Mouse (Mus musculus) hindbrain, embryonic 14.5 days (tissue): ENCODE measurements at regions not wholly inside any gene's neighbourhood (a gene's known extent, or its start where the extent isn't known, plus 50 kb on each side); places are given as distances from the start of the nearest gene placed in this dataset.

Experiments used
- ATAC-seq: fragments of 200-750 bp; cut with Nextera tagmentation; 2 replicates; pipeline ENCODE4 v1.8.0; 2017; ENCODE audit warnings: moderate number of reproducible peaks, mild to moderate bottlenecking, moderate TSS enrichment, moderate library complexity; ENCODE audit not compliant: low FRiP score
- DNase-seq: peaks from one replicate; pipeline ENCODE4 v3.0.0-alpha.2; 2015; ENCODE audit warnings: low spot score
- H3K27ac ChIP-seq: fragments of 300-500 bp; sonication (generic); 2 replicates; pipeline ENCODE4 v1.5.1; 2014; ENCODE audit warnings: mild to moderate bottlenecking, moderate library complexity
- H3K27me3 ChIP-seq: fragments of 300-500 bp; sonication (generic); 2 replicates; pipeline ENCODE4 v1.6.1; 2014; ENCODE audit warnings: mild to moderate bottlenecking, low read length, mixed read lengths; ENCODE audit not compliant: control insufficient read depth, insufficient read depth
- H3K36me3 ChIP-seq: fragments of 300-500 bp; sonication (generic); replicated peaks from 2 replicates; pipeline ENCODE4 v1.6.1; 2014; ENCODE audit not compliant: control insufficient read depth, insufficient read depth
- H3K4me1 ChIP-seq: fragments of 300-500 bp; sonication (generic); replicated peaks from 2 replicates; pipeline ENCODE4 v1.6.1; 2014; ENCODE audit warnings: antibody characterized with exemption, low read length, mixed read lengths; ENCODE audit not compliant: control insufficient read depth, insufficient read depth
- H3K4me2 ChIP-seq: fragments of 300-500 bp; sonication (generic); replicated peaks from 2 replicates; pipeline ENCODE4 v1.6.1; 2014; ENCODE audit warnings: mild to moderate bottlenecking, moderate library complexity
- H3K4me3 ChIP-seq: fragments of 300-500 bp; sonication (generic); replicated peaks from 2 replicates; pipeline ENCODE4 v1.5.1; 2014; ENCODE audit warnings: mild to moderate bottlenecking, low read length
- H3K9ac ChIP-seq: fragments of 300-500 bp; sonication (generic); 2 replicates; pipeline ENCODE4 v1.6.1; 2014
- H3K9me3 ChIP-seq: fragments of 300-500 bp; sonication (generic); 2 replicates; pipeline ENCODE4 v1.6.1; 2016; ENCODE audit warnings: low read length; ENCODE audit not compliant: control insufficient read depth
- WGBS: fragments of 180-500 bp; shearing (Covaris S2); extraction: QIAGEN DNeasy Blood & Tissue Kit; methylation state at CpG from one replicate; pipeline ENCODE4 v1.1.7; 2014; 5-methylcytosine and 5-hydroxymethylcytosine counted together

- H3K4me1 ChIP-seq, result no peaks in the 10 kb centered on the region
- DNase-seq, result no peak
- H3K9ac ChIP-seq, result no peak overlapping the region
- no peaks in the 10 kb centered on the region for H3K36me3 ChIP-seq
- no peak overlapping the region for H3K4me3 ChIP-seq
- H3K27me3 ChIP-seq, result no peaks in the 10 kb centered on the region
- WGBS, result 90% methylated on average over 3 of the region's 3 CpGs
- no peaks in the 10 kb centered on the region for H3K9me3 ChIP-seq
- no peak for ATAC-seq
- H3K27ac ChIP-seq, result no peak overlapping the region
- no peak overlapping the region for H3K4me2 ChIP-seq
These were observed 58.6 kb downstream of the Kcnrg start for GRCm38 (mm10) chr14:61665815-61666214.

DNA sequence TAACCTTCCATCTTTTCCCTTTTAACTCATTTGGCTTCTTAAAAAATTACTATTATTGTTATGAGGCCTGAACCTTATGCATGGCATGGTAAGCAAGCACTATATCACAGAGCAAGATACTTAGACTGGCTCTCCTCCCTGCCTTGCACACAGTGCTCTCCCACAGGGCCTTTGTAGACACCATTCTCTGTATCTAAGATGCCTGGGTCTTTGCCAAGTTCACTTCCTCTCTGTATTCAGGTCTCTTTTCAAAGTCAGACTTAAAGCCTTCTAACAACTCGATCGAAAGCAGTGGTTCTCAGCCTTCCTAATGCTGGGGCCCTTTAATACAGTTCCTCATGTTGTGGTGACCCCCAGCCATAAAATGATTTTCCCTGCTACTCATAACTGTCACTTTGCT, 65.9 kb downstream of the Kcnrg start:
- no peaks in the 10 kb centered on the region for H3K9me3 ChIP-seq
- WGBS, result 48% methylated on average over 2 of the region's 2 CpGs
- no peaks in the 10 kb centered on the region for H3K27me3 ChIP-seq
- no peak for ATAC-seq
- no peaks in the 10 kb centered on the region for H3K36me3 ChIP-seq
- no peak for DNase-seq
- H3K4me3 ChIP-seq, result no peak overlapping the region
- no peak overlapping the region for H3K9ac ChIP-seq
- no peaks in the 10 kb centered on the region for H3K4me1 ChIP-seq
- no peak overlapping the region for H3K27ac ChIP-seq
- H3K4me2 ChIP-seq, result no peak overlapping the region

DNA sequence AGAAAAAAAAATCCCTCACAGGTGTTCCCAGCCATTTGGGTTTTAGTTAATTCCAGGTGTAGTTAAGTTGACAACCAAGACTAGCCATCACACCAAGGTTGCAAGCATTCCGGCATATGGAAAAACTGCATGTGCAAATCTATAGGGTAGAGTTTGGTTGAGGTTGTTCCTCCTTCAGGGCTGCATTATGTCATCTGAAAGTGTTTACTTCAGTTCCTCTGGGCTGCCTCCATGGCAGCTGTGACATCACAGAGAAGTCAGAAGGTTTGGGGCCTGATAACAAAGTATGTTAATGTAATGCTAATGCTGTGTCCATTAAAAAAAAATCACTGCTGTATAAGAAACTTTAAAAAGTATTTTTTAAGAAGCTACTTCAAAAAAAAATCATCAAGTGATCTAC, 70.8 kb downstream of the Kcnrg start:
- Histone ChIP-seq H3K27me3 (peaks cover 5% of the 10 kb centered on the region), H3K27ac (no peak overlapping the region), H3K9me3 (no peaks in the 10 kb centered on the region), H3K36me3 (no peaks in the 10 kb centered on the region), H3K4me3 (no peak overlapping the region), H3K4me1 (no peaks in the 10 kb centered on the region; the same call in 1 of the 2 replicates), H3K9ac (no peak overlapping the region), H3K4me2 (no peak overlapping the region)
- ATAC-seq (no peak), DNase-seq (no peak)
- whole genome bisulfite sequencing, result 97% methylated on average over 1 of the region's 1 CpGs

DNA sequence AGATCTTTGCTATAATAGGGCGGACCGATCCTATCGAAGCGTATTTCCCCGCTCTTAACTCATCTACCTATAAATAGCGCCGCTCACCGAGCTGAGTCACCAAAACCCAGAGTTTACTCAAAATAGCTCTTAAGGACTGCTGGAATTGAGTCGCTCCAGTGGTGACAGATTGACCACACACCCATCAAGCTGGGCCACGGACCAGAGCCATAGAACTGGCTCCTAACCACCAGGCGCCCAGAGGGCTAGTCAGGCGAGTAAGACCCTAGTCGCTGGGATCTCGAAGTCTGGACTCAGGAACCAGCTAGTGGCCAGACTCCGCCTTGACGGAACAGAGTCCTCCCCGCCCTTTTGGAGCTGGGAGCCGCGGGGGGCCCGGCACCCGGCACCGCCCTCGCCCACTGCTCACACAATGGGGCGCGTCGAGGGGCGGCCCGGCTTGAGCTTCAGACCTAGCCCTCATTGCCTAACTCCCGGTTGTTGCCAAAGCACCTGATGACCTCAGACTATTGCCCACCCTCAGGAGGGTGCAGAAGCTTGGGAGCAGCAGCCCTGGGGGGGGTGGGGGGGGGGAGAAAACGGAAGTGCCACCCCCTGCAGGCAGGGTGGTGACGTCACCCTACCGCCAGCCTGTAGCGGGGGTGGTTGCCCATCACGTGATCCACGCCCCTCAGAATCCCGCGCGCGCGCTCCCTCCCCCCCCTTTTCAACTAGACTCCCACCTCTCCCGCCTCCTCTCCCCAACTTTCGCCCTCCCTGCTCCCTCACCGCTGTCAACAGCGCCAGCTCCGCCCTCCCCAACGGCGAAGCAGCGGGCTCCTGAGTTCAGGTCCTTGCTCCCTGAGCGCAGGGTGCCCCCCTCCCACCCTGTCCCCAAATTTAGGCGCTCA, 73.8 kb downstream of the Kcnrg start:
- H3K27ac ChIP-seq, result peak overlapping the region; percentile 89
- H3K27me3 ChIP-seq, result peaks cover 33% of the 10 kb centered on the region
- no peaks in the 10 kb centered on the region; the same call in 1 of the 2 replicates for H3K4me1 ChIP-seq
- peak overlapping the region; percentile 83 for H3K4me3 ChIP-seq
- under 1% methylated on average over 38 of the region's 50 CpGs for WGBS
- peak overlapping the region; percentile 83 for H3K9ac ChIP-seq
- H3K36me3 ChIP-seq, result no peaks in the 10 kb centered on the region
- ATAC-seq (peak; percentile 88), DNase-seq (peak; percentile 88)
- H3K4me2 ChIP-seq, result peak overlapping the region; percentile 87
- no peaks in the 10 kb centered on the region for H3K9me3 ChIP-seq

- H3K27ac ChIP-seq, result peak overlapping the region; percentile 82
- H3K9ac ChIP-seq, result peak overlapping the region; percentile 83
- DNase-seq (peak; percentile 67), ATAC-seq (peak; percentile 74)
- peak overlapping the region; percentile 83 for H3K4me3 ChIP-seq
- H3K27me3 ChIP-seq, result peaks cover 42% of the 10 kb centered on the region
- peak overlapping the region; percentile 87 for H3K4me2 ChIP-seq
- no peaks in the 10 kb centered on the region; the same call in 1 of the 2 replicates for H3K4me1 ChIP-seq
- WGBS, result 1% methylated on average over 85 of the region's 90 CpGs
- no peaks in the 10 kb centered on the region for H3K9me3 ChIP-seq
- no peaks in the 10 kb centered on the region for H3K36me3 ChIP-seq
These were observed 74.7 kb downstream of the Kcnrg start for GRCm38 (mm10) chr14:61681708-61682701.

- Histone ChIP-seq H3K9ac (peak overlapping the region; percentile 83), H3K4me1 (no peaks in the 10 kb centered on the region; the same call in 1 of the 2 replicates), H3K36me3 (no peaks in the 10 kb centered on the region), H3K27ac (peak overlapping the region; percentile 82), H3K27me3 (peaks cover 49% of the 10 kb centered on the region), H3K4me2 (peak overlapping the region; percentile 87), H3K4me3 (peak overlapping the region; percentile 83), H3K9me3 (no peaks in the 10 kb centered on the region)
- ATAC-seq (peak; percentile 56), DNase-seq (peak; percentile 57)
- WGBS, result under 1% methylated on average over 54 of the region's 54 CpGs
These were observed 75.6 kb downstream of the Kcnrg start for GRCm38 (mm10) chr14:61682721-61683355.

DNA sequence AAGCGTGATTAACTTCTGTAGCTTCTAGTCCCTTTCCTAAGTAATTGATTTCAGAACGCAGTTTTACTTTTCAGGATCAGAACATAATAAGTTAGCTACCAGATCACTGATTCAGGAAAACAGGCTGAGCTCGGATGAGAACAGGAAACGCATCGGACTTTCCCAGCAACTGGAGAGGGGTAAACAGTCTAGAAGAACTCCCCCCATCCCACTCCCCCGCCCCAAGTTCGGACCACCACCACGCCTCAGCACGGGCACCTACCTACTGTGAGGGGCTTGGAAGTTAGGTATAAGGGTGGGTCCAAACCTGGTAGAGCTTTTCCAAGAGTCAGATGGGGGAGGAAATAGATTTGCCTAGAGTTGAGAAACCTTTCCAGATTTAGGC, 76.1 kb downstream of the Kcnrg start:
- Histone ChIP-seq H3K9me3 (no peaks in the 10 kb centered on the region), H3K9ac (0 out of 2 replicates have a peak overlapping the region, but pooled peaks have one; percentile 83), H3K4me2 (peak overlapping the region; percentile 87), H3K36me3 (no peaks in the 10 kb centered on the region), H3K27me3 (peaks cover 49% of the 10 kb centered on the region), H3K4me3 (peak overlapping the region; percentile 83), H3K27ac (peak overlapping the region; percentile 82), H3K4me1 (no peaks in the 10 kb centered on the region; the same call in 1 of the 2 replicates)
- DNase-seq (peak; percentile 36), ATAC-seq (no peak)
- 6% methylated on average over 9 of the region's 9 CpGs for WGBS

DNA sequence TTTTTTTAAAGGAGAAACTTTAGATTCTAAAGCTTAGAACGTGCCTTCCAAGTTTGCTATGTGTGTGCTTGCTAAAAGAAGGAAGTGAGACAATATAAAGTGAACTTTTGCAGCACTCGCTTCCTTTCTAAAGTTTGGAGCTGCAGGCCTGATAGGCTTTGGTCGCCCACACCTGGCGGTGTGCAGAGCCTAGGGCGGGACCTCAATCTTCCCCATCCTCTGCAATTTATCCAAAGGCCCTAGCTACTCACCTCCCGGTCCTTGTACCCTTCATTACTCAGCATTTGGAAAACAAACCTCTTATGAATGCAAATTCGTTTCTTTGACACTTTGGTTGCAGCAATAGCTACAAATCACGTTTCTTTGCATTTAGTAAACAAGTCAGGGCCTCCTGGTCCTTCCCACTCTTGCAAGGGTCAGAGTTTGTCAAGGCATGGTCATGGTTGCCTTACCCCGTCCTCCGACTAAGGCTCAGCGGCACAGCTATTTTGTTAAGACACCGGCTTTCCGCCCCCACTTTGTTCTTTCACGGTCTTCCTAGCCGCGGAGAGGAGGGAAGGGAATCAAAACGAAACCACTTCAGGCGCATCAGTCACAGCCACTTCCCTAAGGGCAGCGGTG, 76.6 kb downstream of the Kcnrg start:
- no peak for ATAC-seq

More for the DNA sequence above, 76.6 kb downstream of the Kcnrg start:
- Histone ChIP-seq H3K4me3 (no peak overlapping the region), H3K4me1 (no peaks in the 10 kb centered on the region; the same call in 1 of the 2 replicates), H3K9me3 (no peaks in the 10 kb centered on the region), H3K4me2 (peak overlapping the region; percentile 87), H3K27ac (no peak overlapping the region), H3K36me3 (no peaks in the 10 kb centered on the region), H3K9ac (no peak overlapping the region), H3K27me3 (peaks cover 54% of the 10 kb centered on the region)
- no peak for DNase-seq
- 8% methylated on average over 19 of the region's 19 CpGs for WGBS
